Mouse (Mus musculus): ENCODE measurements at regions not wholly inside any gene's neighbourhood (a gene's known extent, or its start where the extent isn't known, plus 50 kb on each side); places are given as distances from the start of the nearest gene placed in this dataset.

DNA sequence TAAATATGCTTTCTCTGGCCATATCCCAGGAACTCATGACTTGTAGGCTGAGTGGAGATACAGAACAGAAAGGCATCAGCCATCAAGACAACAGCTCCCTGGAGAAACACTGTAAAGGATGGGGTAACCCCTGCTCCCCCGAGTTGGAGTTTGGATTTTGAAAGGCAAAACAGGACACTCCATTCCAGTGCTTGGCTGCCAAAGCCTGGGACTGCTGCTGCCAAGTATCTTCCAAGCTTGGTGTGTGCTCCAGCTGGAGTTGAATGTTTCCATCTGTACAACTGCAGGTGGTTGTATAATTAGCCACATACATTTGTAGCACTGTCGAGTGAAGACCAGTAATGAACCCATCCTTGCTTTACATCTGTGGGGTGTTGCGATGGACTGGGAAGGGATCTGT, 62.1 kb downstream of the 4933412E24Rik start:
- DNase-seq (ENCODE audit: extremely low spot score, low spot score) = no peak

DNA sequence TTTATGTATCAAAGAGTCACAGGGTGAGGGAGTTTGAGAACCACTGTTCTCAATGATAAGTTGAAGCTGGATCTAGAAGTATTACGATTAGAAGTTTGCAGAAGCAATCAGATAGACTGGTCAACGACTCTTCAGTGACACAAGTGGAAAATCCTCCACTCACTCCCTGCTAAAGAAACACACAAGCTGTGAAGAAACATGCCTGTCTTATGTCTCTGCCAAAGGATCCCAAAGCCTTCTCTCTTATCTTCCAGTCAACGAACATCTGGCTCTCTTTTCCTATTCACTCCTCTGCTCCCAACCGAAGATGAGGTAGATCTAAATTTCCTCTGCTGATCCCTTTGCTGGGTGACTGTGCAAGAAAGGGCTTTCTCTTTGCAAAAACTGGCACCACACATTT, 62.6 kb downstream of the 4933412E24Rik start:
- DNase-seq (ENCODE audit: extremely low spot score, low spot score) = no peak

DNA sequence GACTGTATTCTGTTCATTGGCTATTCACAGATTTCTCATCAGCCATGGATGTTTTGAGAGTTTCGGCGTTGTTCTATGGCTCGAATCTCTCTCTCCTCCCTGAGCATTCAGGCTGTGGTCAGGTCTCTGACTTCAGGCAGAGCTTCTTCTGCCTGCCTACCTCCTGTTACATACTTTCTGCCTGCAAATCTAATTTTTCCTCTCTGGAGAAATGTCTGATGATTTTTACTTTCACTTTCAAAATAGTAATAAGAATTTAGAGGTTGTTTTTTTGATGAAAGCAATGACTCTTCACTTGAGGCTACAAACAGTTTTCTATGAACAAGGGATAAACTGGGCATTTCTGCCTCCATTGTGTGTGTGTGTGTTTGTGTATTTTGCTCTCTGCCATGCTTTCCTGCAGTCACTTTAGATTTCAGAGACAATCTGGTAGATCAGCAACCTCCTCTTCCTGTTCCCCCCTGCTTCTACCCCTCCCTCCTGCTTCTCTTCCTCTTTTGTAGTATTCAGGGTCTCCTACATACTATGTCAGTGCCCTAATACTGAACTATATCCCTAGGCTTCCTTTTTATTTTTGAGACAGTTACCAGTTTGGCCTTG, 65.7 kb downstream of the 4933412E24Rik start:
- DNase-seq (ENCODE audit: extremely low spot score, low spot score) = no peak

DNA sequence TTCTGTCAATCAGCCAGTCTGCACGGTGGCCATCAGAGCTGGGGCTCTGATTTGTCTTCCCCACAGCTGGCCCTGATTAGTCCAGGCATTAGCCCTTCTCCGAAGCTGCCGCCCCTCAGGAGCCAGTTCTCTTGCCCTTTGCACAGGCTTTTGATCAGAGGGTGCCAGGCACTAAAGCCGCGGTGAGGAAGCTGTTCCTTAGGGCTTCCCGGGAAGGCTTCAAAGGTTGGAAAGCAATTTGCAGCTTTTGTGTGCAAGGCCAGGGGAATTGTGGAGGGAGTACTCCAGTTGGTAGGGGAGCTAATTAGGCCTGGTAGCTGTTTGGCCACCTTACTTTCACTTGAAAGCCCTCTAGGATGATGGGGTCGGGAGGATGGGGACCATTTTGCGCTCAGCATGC, 71.2 kb downstream of the 4933412E24Rik start:
- peak; percentile 18 for DNase-seq (ENCODE audit: extremely low spot score, low spot score)

DNA sequence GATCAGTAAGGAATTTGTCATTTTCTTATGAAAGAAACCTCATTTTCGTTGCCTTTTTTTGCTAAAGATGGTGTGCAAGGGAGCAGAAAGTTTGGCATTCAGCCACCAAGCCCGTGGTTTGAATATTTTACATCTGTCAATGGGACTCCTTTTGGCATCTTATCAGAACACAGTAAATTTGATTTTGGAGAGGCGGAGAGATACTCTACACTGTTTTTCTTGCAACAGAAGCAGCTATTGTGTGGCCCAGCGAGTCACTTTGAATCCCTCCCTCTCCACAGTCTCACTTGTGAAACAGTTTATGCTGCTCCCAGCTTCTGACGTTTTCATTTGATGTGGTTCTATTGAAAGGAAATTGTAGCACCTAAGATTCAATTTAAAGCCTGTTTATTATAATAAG, 79.9 kb downstream of the 4933412E24Rik start:
- DNase-seq (ENCODE audit: extremely low spot score, low spot score) = no peak

DNA sequence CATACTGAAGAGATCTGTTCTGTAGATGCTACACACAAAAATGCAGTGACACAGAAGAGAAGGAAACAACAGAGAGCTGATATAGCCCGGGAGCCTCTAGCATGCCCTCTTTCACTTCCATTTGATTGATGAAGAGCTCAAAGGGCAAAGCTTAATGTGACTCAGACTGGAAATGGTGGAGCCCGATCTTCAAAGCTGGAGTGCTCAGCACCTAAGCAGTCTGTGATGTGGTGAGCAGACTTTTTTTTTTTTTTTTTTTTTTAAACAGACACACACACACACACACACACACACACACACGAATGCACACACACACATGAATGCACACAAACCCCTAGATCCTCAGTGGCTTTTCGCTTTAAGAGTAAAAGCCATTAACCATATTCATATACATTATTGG, 102.6 kb downstream of the 4933412E24Rik start:
- no peak for DNase-seq (ENCODE audit: extremely low spot score, low spot score)

DNA sequence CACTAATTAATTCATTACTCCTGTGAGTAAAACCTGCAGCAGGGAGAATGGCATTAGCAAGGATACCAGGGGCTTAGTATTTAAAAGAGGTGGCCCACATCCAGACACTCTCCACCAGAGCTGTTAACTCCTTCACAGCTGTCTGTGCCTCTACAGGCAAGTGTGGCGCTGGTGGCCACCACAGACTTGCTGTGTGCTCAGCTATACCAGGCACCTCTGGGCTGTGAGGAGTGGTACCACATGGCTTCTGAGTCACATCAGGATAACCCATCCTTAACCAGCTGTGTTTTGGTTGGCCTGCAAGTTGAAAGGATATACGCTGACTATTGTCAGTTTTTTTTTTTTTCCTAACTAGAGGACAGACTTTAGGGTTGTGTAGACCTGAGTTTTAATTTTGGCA, 108.1 kb downstream of the 4933412E24Rik start:
- DNase-seq (ENCODE audit: extremely low spot score, low spot score) = no peak

DNA sequence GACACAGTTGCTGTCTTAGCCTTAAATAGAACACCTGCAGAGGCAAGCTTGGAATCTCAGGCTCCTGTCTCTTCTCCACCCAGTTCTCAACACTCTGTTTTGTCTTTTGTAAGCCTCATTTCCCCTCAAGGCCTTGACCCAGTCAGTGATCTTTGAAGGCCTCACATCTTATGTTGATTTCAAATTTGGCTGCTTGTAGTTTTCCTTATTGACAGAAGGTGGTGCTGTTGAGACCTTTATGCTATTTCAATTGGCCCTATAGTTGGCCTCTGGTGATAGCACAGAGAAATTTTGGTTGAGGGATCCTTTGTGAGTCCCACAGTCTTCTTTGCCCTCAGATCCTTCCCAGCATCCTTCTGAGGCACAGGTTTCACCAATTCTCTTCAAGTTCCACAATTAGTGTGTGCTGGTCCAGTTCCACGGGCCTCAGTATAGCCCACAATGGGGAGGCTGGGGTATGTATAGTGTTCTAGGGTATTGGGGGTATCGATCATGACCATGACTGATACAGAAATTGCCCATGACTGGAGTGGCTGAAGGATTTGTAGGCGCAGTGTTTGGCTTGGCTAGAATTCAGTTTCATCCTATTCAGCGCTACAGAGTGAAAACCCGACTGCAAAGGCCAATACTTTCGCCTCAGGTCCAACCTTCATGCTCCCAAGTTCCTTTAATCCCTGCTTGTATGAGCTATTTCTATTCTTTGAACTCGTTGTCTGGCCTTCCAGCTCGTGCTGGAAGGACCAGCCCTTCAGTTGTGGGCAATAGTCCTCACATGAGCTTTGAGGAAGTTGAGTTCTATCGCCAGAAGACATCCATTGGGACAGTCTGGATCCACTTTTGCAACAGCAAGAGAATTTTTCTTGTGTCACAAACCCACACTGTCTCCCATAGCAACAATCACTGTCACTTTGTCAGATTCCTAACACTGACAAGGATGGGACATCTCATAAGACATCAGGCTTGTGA, 110.3 kb downstream of the 4933412E24Rik start:
- DNase-seq (ENCODE audit: extremely low spot score, low spot score) = no peak

DNA sequence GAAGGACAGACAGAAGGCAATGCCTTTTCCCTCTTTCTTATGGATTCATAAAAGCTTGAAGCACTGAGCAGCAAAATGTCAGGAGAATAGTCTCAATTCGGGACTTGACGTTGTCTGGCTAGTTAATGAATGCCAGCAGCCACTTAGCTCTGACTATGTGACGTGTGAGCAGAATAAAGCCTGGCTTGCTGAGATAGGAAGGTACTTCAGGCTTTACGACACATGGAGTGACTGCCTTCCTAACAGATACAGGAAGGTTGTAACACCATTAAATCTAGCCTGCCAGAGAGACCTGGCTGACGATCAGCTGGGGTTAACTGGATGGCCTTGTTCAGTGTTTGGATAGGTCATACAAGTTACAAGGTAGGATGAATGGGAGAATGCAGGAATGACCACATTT, 111.7 kb downstream of the 4933412E24Rik start:
- DNase-seq (ENCODE audit: extremely low spot score, low spot score) = no peak

DNA sequence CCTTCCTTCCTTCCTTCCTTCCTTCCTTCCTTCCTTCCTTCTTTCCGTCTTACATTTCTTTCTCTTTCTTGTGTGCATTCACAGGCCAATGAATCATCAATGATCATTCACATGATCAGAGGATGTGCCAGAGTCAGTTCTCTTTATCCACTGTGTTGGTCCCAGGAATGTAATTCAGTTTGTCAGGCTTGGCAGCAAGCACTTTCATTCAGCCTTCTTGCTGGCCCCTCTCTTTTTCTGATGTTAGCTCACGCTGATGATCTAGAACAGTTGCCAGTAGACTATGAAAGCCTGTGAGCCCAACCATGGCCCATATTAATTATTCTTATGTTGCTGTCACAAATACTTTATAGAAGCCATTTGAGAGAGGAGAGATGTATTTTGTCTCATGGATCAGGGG, 127.4 kb downstream of the 4933412E24Rik start:
- no peak for DNase-seq (ENCODE audit: extremely low spot score, low spot score)

DNA sequence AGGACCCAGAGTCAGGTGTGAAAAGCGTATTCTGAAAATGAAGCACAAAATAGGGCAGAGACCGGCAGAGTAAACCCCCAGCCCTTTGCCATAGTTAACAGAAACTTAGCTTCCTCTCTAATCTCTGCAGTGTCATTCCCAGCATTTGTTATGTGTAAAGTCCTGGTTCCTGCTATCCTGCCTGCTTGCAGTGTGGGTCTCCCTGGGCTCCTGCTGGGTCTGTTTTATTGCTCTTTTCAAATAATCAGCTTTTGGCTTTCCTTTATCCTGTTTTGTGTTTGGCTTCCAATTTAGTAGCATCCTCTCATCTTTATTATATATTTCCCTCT, 128.3 kb downstream of the 4933412E24Rik start:
- no peak for DNase-seq (ENCODE audit: extremely low spot score, low spot score)

DNA sequence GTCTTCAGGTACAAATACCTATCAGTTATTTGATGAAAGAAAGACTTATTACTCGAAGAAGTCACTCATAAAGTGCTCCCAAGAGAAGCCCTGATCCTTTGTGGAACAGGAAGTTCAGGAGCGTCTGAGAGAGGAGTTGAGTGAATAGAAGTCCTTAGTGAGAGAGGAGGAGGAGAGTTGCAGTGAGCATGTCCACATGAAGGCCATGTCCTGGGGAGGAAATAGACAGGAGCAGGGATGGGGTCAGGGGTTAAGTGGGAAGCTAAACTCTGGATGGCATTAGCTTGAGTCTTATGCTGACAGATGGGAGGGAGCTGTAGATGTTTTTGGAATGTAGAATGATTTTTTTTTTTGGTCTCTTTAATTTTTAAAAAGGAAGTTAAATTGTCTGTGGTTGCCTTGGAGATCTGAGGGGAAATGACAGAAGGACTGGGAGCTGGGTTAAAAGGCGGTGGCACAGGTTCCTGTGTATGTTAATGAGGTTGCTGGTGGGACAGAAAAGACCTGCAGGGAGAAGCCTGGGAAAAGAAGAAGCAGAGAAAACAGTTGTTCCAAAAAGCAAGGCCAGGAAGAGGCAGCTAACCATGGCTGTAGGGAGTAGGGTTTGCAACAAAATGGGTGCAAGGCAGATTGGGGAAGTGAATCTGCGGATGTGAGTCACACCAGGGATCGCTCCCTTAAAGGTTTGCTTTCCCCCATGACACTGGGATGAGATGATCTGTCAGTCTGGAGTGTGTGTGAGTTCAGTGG, 128.9 kb downstream of the 4933412E24Rik start:
- DNase-seq (ENCODE audit: extremely low spot score, low spot score) = no peak

DNA sequence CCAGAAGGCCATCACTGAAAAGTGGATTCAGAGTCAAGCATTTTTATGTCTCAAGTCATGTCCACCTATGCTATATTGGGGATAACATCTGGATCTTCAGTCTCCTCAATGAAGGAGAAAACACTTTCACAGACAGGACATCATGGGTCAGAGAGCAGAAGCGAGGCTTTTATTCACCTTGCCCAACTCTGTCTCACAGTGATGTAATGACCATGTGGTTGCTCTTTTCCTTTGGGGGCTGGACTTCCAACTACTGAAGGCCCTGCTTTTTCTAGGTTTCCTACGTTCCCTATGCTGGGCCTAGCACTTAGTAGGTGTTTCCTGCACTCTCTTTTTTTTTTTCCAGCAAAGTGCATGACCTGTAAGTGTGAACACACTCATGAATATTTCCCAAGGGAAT, 130.4 kb downstream of the 4933412E24Rik start:
- no peak for DNase-seq (ENCODE audit: extremely low spot score, low spot score)

DNA sequence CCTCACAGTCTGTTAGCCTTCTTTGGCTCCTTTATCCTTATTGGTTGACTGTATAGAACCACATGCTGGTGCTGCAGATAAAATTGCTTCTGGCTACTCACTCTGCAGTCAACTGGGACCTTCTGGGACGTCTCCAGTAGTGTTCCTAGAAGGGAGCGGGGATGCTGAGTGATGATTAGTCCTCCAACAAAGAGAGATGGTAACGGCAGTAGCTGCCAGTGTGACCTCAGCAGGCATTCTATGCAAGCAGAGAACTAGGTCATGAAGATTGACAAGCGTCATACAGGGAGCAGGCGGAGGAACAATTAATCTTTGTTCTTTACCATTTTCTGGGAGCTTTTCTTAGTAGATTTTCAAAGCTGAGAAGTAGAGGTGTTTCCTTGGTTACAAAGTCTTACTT, 134.0 kb downstream of the 4933412E24Rik start:
- no peak for DNase-seq (ENCODE audit: extremely low spot score, low spot score)

DNA sequence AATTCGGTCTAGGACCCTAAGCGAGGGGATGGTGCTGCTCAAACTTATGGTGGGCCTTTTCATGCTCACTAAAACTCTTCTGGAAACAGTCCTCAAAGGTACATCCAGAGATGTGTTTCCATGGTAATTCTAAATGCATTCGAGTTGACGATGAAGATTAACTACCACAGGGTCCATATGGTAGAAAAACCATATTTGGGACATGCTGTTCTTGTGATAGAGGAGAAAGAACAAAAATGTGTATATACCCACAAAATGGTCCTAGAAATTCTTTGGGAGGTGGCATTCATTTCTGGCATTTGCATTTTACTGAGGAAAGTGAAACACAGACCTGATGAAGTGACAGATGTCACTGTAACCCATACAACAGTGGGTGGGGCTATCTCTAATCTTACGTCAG, 136.0 kb downstream of the 4933412E24Rik start:
- DNase-seq (ENCODE audit: extremely low spot score, low spot score) = no peak

DNA sequence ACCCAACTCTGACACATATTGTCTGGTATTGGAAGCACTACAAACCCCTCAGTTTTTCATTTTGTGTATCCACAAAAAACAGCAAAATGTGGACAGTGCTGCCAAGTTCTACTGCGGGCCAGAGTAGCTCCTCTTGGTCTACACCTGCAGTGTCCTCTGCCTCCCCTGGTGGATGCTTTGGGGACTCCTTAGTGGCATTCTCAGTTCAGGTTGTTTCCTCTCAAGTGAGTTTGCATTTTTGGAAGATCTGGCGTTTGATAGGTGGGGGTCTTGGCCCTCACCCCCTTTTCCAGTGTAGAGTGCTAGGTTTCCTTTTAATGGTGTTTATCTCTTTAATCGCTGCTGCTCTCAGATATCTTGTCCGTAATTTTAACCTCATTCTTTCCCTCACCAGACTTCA, 137.1 kb downstream of the 4933412E24Rik start:
- no peak for DNase-seq (ENCODE audit: extremely low spot score, low spot score)

DNA sequence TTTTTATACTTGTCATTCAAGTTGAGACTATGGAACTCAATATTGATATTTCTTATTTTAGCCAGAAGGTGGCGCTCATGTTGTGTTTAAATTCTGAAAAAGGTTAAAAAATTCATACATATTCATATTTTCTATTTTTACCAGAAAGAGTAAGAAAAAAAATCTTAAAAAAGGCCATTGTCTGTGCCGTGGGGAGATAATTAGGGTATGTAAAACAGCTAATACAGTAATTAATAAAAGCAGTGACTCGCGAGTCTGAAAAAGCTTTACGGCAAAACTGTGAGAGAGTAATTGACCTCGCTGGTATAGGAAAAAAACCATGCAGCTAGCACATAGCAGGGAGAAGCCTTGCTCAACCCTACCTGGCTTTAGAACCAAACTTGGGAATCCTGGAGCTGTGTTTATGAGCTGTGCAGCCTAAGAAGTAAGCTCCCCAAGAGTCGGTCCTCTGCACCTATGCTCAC, 140.1 kb downstream of the 4933412E24Rik start:
- no peak for DNase-seq (ENCODE audit: extremely low spot score, low spot score)

DNA sequence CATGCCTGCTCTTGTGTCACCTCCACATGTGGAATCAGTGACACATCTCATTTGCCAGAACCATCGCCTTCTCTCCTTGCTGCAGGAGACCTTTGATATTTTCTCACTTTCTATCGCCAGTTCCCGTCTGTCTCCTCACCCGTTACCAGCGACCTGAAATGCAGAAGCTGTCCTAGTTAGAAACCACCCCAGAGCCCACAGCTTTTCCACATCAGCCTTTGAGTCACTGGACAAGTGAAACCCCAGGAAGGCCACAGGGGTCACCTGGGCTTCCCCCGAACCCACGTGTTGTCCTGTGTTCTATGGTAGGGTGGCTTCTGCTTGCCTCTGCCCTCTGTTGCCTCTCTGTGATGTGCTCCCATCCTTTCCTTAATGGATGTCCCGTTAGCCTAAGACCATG, 149.7 kb downstream of the 4933412E24Rik start:
- DNase-seq (ENCODE audit: extremely low spot score, low spot score) = no peak

DNA sequence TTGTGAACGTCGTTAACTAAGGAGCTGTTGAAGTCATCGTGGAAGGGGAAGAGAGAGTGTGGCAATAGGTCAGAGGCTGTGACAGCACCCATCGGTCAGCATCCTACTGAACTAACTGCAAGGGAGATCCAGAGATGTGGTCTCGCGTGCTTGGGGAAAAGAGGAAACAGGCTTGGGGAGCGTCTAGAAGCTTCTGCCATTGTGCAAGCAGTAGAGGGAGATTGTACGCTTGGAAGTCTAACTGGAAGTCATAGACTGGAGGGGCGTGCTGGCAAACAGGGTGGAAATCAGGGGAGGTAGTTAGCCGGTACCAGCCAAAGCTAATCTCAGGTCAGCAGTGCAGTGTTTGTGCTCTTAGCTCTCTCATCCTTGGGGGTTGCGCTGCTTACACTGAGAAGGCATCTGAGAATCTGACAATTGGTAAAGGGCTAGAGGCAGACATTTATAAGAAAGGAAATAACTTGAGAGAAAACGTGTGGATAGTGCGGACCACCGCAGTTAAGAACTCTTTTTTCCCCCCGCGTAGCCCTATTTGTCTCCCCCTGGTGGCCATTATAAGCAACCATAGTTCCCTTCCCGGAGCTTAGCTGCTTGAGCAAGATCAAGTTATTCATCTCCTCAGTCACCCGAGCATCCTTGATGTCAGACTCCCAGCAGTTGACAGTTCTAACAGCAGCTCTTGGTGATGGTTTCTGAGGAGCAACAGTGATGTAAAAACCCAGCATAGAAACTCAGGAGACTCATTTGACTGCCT, 151.5 kb downstream of the 4933412E24Rik start:
- DNase-seq (ENCODE audit: extremely low spot score, low spot score) = peak; percentile 39

DNA sequence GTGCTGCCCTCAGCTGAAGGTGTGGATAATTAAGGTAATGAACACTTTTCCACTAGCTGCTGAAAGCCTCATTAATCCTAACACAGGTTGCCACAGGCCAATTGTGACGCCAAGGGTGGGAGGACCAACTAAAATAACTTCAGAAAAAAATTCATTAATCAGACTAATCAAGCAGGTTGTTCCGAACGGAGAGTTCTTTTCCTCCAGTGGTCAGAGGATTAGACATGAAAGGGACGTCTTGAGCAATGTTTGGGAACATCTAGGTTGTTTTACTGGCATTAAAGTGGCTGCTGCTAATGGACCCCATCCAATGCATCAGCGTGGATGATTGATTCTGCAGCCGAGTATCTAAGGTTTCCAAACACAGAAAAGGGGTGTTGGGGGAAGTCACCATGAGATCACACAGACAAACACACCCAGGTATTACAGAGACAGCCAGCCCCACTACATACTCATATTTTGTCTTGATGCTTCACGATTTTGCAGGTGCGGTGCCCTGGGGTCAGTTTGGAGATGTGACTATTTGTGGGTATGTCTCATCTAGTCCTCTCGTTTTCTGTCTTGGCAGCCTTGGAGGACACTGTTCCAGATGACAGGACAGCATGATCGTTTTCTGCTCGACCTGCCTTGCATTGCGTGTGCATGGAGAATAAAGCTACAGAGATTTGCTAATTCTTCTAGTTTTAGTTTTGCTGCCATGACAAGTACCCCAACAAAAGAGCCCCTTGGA, 164.0 kb downstream of the 4933412E24Rik start:
- no peak for DNase-seq (ENCODE audit: extremely low spot score, low spot score)

Data from neural tube, embryonic 10.5 days (tissue).